Comparison of ENCODE assay signal across 23 mouse cellular contexts in genomic region chr4:126187096-126187495, GRCm38 (mm10). TPM values are rescaled to one million over a fixed set of nuclear protein-coding genes. Genes with fewer than 3 reads are reported as not detected.
DNase-seq lines count a peak whose midpoint lies in the region; ATAC-seq and TF ChIP-seq lines count a peak whose summit lies in the region.
"Had no signal": no experiment of that assay in that cellular context is flagged by ENCODE, and none has a peak within 500 bp of the region (broad histone marks: within the 10 kb centered on the region; RNA-seq: fewer than 3 reads in every experiment).

No protein-coding gene starts in this region.

- H3K9me3 ChIP-seq in liver, embryonic 11.5 days (ENCODE audit: control insufficient read depth, low read length) = no peaks in the 10 kb centered on the region
- H3K9me3 ChIP-seq: embryonic facial prominence, embryonic 13.5 days; embryonic facial prominence, embryonic 15.5 days; forebrain, embryonic 10.5 days; forebrain, embryonic 12.5 days had no signal

- ATAC-seq in liver, embryonic 11.5 days (replicated peaks; ENCODE audit: low FRiP score) = no peak
- ATAC-seq: forebrain, embryonic 14.5 days had no signal

- no peaks in the 10 kb centered on the region for H3K4me1 ChIP-seq in liver, embryonic 11.5 days (replicated peaks; ENCODE audit: control insufficient read depth, insufficient read depth, low read length)
- H3K4me1 ChIP-seq: forebrain, embryonic 10.5 days; forebrain, embryonic 12.5 days had no signal

- peak; percentile 60 for DNase-seq in heart, adult 11 months
- no peak for DNase-seq in heart, adult 8-10 months (ENCODE audit: low spot score)
- no peak for DNase-seq in layer of hippocampus, adult 2 months (ENCODE audit: low spot score in 2 of 2)
- DNase-seq in layer of hippocampus, adult 9-11 months = no peak
- peak; percentile 12 for DNase-seq in liver, embryonic 11.5 days (ENCODE audit: low spot score)
- no peak for DNase-seq in liver
- DNase-seq: adrenal gland, adult 2 months; adrenal gland, postnatal 10 days; adrenal gland, postnatal 25 days; cerebellum, adult 11 months; cerebellum, adult 18-20 months; cerebellum, adult 8-10 months; cerebellum, adult 9-11 months; cerebellum, postnatal 14 days; cerebellum, postnatal 36 days; embryo, embryonic 11 days had no signal

- no peak overlapping the region for H3K4me3 ChIP-seq in layer of hippocampus, adult 2 months
- H3K4me3 ChIP-seq in liver, embryonic 11.5 days (ENCODE audit: low read depth, low read length) = no peak overlapping the region
- H3K4me3 ChIP-seq: embryonic facial prominence, embryonic 13.5 days; embryonic facial prominence, embryonic 15.5 days; erythroblast, embryonic 14.5 days; forebrain, embryonic 10.5 days; forebrain, embryonic 12.5 days had no signal

- H3K27ac ChIP-seq in layer of hippocampus, adult 2 months = 0 out of 2 replicates have a peak overlapping the region, but pooled peaks have one; percentile 5
- H3K27ac ChIP-seq in liver, embryonic 11.5 days (ENCODE audit: low read depth, low read length) = no peak overlapping the region
- H3K27ac ChIP-seq: embryonic facial prominence, embryonic 13.5 days; embryonic facial prominence, embryonic 15.5 days; forebrain, embryonic 10.5 days; forebrain, embryonic 12.5 days had no signal

- no peak overlapping the region for H3K4me2 ChIP-seq in liver, embryonic 11.5 days
- H3K4me2 ChIP-seq: embryonic facial prominence, embryonic 13.5 days; embryonic facial prominence, embryonic 15.5 days; forebrain, embryonic 12.5 days had no signal

- TF ChIP-seq CTCF in layer of hippocampus, adult 2 months (conservative IDR thresholded peaks at IDR 0.05) = no peak

- H3K27me3 ChIP-seq in liver, embryonic 11.5 days (replicated peaks; ENCODE audit: control insufficient read depth, insufficient read depth, low read length) = no peaks in the 10 kb centered on the region
- H3K27me3 ChIP-seq: embryonic facial prominence, embryonic 13.5 days; embryonic facial prominence, embryonic 15.5 days; forebrain, embryonic 12.5 days had no signal

- H3K36me3 ChIP-seq in liver, embryonic 11.5 days (ENCODE audit: control insufficient read depth, insufficient read depth, low read length) = peaks cover 26% of the 10 kb centered on the region

- WGBS in liver, embryonic 11.5 days = 93% methylated on average over 3 of the region's 3 CpGs

- no peak overlapping the region for H3K9ac ChIP-seq in liver, embryonic 11.5 days (ENCODE audit: low read depth, low read length)
- H3K9ac ChIP-seq: embryonic facial prominence, embryonic 13.5 days; embryonic facial prominence, embryonic 15.5 days; forebrain, embryonic 12.5 days had no signal

RNA-seq across cellular contexts. Expression of gene Thrap3, which starts 15.5 kb away (rescaled TPM):
- total RNA-seq in heart, adult 8-10 months (2022) = 100 to 1,000 TPM; 112 to 128 (median 121) TPM
- 100 to 1,000 TPM; 150 to 166 TPM for total RNA-seq in layer of hippocampus, adult 2 months (2021)
- 199 and 207 TPM in 2 replicates for polyA plus RNA-seq in liver, embryonic 11.5 days (2014; fragmentation: Nextera tagmentation; extraction: Ambion mirVana)

RNA-seq across cellular contexts. Expression of gene Sh3d21, which starts 23.8 kb away (rescaled TPM):
- total RNA-seq in heart, adult 8-10 months (2022) = 1 to 10 TPM; 1.6 to 2.2 (median 2.1) TPM
- total RNA-seq in layer of hippocampus, adult 2 months (2021) = under 1 TPM; 0.59 to 0.81 TPM
- polyA plus RNA-seq in liver, embryonic 11.5 days (2014; fragmentation: Nextera tagmentation; extraction: Ambion mirVana) = 2.3 TPM in 2 replicates
- total RNA-seq: common myeloid progenitor, adult 5-6 weeks had no signal

RNA-seq across cellular contexts. Expression of gene Eva1b, which starts 39.6 kb away (rescaled TPM):
- 10 to 100 TPM in 1 of 4 experiments, 1 to 10 TPM in 3; 7.3 to 12.4 (median 9.0) TPM for total RNA-seq in heart, adult 8-10 months (2022)
- total RNA-seq in layer of hippocampus, adult 2 months (2021) = 1 to 10 TPM; 3.3 to 3.6 TPM
- polyA plus RNA-seq in liver, embryonic 11.5 days (2014; fragmentation: Nextera tagmentation; extraction: Ambion mirVana) = 25.3 and 28.1 TPM in 2 replicates

Comparison
In these comparisons a context has a peak if more than half of its experiments do, and no peak if none do; other contexts are left out.
1. DNase-seq: peak in heart, adult 11 months (single experiment) and liver, embryonic 11.5 days (single experiment); none in heart, adult 8-10 months (single experiment), layer of hippocampus, adult 2 months (0 of 2), layer of hippocampus, adult 9-11 months (single experiment) and liver (single experiment).